Mouse (Mus musculus) cerebellum, adult 9-11 months (tissue): Measurements from ENCODE around the gene Rhox4d.
"Not testable (repeated sequence)": the region's sequence is repeated elsewhere in the genome, so short reads cannot be mapped to it uniquely, and the experiment has no call there.

ENCODE experiments used
- DNase-seq: peaks from one replicate; pipeline ENCODE4 v3.0.0; 2022

Rhox4d gene

DNA sequence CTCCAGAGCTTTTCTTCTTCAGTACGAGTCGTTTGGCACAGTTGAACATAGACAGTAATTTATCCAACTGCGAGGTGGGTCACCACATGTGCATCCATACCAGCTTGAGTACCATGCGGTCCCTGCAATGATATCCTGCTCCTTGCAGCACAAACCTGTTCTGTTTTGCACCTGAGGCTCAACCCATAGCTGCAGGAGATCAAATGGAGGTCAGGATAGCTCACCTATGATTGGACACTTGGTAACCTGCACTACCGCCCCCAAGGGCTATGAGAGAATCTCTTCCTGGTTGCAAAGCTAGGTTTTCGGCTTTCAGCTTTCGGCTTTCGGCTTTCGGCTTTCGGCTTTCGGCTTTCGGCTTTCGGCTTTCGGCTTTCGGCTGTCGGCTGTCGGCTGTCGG, at the start of gene Rhox4d:
Rhox4d (plus strand) TSS at position 301 of the 400 bp plus-strand sequence.
- DNase-seq: not testable (repeated sequence)

DNA sequence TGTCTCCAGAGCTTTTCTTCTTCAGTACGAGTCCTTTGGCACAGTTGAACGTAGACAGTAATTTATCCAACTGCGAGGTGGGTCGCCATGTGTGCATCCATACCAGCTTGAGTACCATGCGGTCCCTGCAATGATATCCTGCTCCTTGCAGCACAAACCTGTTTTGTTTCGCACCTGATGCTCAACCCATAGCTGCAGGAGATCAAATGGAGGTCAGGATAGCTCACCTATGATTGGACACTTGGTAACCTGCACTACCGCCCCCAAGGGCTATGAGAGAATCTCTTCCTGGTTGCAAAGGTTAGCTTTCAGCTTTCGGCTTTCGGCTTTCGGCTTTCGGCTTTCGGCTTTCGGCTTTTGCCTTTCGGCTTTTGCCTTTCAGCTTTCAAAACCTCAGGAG, 34.1 kb upstream of the Rhox4d start, which contains the start of gene Rhox4c:
Rhox4c (plus strand) TSS at position 301 of the 400 bp plus-strand sequence.
- DNase-seq: not testable (repeated sequence)

DNA sequence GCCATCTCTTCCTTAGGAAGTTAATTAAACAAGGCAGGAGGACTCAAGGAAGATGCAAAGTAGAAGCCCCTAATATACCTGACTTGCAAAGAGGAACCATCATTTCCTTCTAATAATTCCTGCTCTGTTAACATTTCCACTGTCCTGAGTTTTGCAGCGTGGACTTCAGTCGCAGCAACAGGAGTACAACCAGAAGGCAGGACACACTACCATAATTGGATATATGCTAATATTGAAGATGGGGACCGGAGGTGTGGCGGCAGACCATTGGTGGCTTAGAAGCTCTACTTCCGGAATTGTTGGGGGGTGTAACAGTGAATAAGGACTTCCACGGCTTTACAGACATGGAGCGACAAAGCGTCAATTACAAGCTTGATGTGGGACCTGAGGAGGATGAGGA, 16.0 kb downstream of the Rhox4d start, which contains the start of gene Rhox2e:
Rhox2e (plus strand) TSS at position 301 of the 400 bp plus-strand sequence.
- DNase-seq: not testable (repeated sequence)

DNA sequence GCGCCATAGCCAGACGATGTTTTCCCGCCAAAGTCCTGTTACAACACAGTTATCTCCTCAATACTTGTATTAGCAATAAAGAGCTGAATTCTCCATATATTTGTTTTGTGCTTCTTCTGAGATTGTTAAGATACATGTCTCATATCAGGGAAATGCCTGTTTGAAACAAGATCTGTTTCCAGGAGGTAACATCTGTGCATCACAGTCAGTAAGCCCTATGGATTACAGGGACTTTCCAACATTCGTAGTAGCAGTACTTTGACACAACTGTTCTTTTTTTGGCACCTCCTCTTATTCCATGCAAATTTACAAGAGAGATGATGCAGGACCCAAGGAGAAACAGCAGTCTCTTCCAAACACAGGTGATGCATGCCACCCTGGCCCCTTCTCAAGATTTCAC, 27.6 kb downstream of the Rhox4d start, which contains the start of gene Rhox3e:
Rhox3e (plus strand) TSS at position 301 of the 400 bp plus-strand sequence.
- DNase-seq: not testable (repeated sequence)

DNA sequence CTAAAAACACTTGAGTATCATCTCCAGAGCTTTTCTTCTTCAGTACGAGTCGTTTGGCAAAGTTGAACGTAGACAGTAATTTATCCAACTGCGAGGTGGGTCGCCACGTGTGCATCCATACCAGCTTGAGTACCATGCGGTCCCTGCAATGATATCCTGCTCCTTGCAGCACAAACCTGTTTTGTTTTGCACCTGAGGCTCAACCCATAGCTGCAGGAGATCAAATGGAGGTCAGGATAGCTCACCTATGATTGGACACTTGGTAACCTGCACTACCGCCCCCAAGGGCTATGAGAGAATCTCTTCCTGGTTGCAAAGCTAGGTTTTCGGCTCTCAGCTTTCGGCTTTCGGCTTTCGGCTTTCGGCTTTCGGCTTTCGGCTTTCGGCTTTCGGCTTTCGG, 43.0 kb downstream of the Rhox4d start, which contains the start of gene Rhox4e:
Rhox4e (plus strand) TSS at position 301 of the 400 bp plus-strand sequence.
- DNase-seq: not testable (repeated sequence)
